Mouse (Mus musculus) kidney, adult 11 months (tissue): ENCODE results near the gene P2ry14.

Experiments
- DNase-seq: peaks from one replicate; pipeline ENCODE4 v3.0.0; 2022

The P2ry14 gene

DNA sequence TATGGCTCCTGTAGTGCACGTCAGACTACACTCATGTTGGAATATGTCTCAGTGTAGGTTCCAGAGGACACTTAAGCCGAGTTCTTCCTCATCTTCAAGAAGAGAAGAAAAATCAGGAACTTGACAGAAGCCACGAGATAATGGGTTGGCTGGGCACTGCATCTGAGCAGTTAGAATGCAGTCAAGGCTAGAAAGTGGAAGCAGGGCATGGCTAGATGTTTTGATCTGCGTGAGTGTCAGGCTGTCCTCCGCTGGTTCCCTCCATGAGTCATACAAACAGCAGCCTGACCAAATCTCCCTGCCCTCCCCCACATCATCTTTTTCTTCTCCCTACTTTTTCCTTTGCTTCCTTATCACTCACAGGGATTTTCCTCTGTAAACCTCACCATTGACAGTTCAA lies at the start of gene P2ry14:
TSS of gene P2ry14 (minus strand) at position 195 of the 400 bp plus-strand sequence.
- DNase-seq = no peak

DNA sequence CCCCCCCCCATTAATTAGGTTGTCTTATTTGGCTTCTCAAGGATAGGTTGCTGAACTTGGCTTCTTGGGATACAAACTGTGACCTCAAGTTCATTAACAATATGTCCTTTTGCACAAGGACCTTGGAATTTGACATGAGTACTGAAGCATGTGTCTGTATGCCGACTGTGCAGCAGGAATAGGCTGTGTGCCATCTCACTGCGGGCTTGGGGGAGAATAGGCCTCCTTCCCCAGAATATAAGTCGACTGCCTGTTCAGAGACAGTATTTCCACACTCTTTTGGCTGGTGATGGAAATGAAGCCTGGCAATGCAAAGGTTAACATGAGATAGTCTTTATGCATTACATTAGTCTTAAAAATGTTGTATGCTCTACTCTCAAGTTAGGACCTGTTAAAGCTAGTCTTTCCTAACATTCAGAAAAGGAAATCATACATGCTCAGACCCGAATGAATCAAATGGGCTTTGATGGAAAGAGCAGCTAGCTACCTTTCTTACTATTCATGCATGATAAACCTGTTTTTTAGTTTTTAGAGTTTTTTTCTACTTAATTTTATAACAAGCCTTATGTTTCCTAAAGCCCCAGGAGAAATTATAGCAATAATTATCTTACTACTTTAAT lies 44.0 kb upstream of the P2ry14 start:
- DNase-seq = no peak

DNA sequence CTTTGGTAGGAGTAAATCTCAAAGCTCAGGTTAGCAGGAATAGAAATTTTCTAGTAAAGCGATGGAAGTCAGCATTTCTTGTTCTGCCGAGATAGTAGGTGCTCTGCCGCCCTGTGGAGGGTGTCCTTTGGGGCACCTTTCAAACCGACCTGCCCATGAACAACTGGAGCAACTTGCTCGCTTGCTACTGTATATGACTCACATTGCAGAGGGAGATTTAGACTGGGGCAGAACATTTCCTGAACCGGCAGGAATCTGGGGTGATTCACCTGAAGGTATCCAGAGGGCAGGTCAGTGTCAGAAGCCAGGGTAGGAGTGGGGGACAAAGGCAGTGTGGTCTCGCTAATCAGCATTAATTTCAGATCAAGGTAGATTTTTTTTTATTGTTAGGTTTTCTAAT lies 41.5 kb upstream of the P2ry14 start, which contains the start of gene Gpr87:
TSS of gene Gpr87 (minus strand) at position 167 of the 400 bp plus-strand sequence.
- no peak for DNase-seq

DNA sequence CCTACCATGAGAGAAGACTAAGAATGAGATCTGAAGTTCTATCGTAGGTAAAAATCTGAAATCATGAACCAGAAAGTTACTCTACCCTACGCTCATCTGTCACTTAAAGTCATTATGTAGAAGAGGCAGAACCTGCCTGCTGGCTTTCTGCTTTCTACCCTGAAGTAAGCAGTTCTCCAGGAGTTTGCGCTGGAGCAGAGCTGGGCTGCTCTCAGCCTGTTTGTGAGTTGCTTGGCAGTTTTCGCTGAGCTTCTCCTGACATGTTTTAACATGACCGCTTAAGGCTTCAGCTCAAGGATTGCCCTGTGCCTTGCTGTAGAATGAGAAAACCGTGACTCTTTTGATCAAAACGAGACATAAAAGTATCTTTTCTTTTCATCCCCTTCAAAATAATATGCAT lies 40.7 kb upstream of the P2ry14 start:
- DNase-seq = no peak

DNA sequence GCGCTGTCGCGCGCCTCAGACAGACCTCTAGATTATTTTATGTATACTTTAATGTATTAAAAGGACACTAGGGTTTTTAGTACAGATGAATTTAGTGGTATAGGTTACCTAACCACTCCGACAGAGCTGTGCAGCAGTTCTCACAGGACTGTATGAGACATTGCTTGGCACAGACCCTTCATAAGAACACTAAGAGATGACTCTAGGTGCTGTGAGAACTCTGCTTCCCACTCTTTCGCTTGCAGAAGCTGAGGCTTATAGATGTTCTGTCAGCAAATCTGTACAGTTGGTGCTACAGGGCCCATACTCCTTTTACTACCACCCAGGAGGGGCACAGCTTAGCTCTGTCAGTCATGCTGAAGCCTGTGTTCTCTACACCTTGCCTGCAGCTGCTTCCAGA lies 38.3 kb upstream of the P2ry14 start:
- no peak for DNase-seq

DNA sequence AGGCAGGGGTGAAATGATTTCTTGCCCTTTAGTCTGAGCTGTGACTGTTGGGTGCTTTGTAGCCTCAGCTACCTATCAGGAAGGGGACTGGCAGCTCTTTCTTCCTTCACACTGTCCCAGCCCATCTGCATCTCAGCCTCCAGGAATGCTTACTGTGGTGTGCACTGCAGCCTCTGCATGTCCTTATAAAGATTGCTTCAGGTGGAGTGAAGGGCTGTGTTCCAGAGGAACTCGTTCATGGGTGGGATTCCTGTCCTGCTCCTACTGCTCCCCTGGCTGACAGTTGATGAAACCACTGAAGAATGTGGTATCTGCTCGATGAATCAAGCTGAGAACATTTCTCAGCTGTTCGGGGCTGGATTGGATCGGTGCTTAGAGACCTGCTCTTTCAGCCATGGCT lies 33.9 kb upstream of the P2ry14 start:
- DNase-seq = no peak

DNA sequence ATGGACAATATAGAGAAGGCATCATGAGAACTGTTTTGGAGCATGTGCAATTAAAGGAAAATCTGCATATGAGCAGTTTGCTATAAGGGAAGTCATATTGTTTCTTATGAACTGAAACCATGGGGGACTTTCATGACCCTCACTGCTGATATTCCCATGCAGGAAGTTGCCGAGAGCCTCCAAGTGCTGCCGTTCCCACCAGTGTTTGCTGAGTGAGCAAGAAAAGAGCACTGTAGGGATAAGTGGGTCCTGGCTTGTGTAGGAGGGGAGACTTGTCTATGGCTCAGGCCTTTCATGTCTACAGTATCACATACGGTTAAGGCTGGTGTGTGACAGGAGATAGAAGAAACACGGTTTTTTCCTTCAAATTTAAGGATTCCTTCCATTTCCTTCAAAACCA lies 32.2 kb upstream of the P2ry14 start:
- DNase-seq = no peak

DNA sequence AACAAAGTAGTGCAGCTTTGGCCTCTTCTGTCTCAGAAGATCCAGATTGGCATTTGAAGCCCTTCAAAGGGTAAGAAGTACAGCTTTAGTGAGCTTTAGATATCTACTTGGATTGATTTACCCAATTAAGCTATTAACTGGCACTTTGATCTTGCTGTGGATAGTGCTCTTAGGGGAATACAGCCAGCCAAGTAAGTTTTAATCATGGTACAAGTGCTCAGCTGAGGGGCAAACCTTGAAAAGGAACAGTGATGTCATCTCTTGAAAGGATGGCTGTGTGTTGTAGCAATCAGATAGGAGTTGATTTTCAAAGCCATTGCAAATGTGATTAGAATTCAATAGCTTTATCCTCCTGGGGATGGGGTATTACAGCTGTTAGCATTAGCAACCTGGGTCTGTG lies 28.7 kb upstream of the P2ry14 start:
- DNase-seq = no peak

DNA sequence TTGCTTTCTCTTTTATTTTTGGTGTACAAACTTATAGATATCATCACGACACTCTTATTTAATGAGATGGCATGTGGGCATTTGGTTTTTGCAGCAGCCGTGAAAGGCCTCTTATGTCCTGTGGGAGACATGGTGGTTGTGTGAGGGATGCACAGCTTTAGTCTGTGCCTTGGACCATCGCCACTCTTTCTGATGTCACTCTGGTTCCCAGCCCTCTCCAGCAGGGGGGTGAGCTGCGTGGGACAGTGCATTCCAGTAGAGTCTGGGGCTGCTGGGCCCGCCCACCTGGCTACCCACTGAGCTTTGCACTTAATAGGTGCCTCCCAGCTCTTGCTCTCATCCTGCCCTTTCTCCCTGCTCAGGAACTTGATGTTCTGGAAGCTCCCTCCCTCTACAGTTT lies 27.7 kb upstream of the P2ry14 start:
- DNase-seq = no peak

DNA sequence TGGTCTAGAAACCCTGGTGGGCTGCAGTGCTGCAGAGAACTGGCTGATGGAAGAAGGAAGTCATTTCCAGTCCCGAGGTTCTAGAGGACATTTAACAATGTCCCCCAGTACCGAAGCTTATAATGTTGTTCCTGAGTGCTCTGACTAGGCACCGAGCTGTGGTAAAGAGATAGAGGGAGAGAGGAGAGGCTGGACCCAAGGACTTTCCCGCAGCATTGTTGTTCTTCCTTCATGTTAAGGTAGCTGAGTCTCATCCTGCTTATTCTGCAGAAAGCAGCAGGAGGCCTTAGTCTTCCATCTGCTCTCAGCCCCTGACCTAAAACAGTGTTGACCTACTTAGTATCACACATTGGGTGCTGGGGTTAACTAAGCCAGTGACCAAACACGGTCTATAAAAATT lies 23.5 kb upstream of the P2ry14 start:
- DNase-seq = no peak

DNA sequence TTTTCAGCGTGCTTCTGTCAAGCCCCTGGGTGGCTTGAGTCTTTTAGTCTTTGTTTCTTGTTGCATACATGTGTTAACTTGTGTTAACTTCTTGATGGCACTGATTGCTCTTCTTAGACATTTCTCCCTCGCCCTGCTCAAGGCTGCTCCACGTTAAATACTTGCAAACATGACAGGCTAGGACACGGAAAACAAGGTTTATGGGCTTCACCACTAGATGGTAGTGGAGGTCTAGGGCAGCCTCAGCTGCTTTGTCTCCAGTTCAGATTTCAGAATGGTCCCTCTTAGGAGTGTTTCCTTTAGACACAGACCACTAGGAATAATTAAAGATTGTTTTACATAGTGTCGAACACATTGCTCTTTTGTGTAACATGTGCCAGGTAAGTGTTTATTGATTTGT lies 21.8 kb upstream of the P2ry14 start:
- DNase-seq = no peak

DNA sequence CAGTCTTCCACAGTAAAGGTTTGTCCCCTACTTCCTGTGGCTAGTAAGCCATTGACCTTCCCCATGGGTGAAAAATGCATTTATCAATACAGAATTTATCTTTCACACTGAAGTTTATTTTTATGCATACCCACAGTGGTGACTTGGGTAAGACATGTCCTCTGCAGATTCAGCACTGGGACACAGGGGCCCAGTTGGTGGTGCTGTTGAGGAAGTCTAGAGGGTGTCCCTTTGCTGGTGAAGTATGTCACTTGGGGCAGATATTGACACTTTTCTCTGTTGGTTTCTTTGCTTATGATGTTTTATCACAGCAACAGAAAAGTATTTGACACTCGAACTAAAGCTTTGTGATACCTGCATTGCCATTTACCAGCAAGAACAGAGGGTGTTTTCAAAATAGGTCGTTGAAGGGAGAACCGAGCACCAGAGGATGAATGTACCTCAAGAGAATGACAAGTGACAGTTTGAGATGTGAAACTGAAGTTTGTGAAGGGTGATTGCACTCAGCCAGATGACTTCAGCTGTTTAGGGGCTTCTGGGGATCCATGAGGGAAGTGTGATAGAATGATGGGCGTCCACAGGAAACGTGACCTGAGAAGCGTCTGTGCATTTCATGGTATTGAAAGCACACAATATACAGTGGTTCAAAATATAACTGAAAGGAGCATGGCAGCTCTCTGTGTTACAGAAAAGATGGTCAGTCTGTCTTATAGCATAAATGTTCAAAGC lies 21.2 kb upstream of the P2ry14 start:
- no peak for DNase-seq

DNA sequence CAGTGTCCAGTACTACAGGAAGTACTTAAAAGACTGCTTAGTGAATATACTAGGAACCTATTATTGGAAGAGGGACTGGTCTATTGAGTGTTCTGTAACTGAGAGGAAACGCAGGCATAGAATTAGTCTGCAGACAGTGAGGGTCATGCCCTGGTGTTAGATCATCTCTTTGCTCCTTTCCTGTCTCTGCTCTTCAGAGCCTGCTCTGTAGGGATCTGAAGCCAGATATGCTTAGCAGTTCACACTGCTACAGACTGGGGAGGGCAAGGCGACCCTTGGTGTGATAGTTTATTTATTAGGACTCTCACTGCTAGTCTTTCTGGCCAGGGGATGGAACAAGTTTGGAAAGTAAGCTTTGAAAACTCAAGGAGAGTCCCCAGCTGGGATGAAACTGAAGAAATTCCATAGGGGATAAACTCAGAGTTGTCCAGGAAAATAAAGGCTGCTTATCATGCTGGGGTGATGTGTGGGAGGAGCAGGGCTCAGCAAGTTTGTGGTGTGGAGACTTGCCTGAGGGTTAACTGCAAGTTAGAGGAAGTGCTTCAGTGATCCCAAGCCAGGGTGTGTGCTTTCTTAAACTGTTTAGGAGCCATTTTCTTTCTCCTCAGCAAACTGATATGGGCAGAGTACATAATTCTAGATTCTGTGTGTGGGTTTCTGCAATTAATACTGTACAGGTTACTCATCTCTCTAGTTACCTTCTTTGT lies 16.7 kb upstream of the P2ry14 start:
- no peak for DNase-seq

DNA sequence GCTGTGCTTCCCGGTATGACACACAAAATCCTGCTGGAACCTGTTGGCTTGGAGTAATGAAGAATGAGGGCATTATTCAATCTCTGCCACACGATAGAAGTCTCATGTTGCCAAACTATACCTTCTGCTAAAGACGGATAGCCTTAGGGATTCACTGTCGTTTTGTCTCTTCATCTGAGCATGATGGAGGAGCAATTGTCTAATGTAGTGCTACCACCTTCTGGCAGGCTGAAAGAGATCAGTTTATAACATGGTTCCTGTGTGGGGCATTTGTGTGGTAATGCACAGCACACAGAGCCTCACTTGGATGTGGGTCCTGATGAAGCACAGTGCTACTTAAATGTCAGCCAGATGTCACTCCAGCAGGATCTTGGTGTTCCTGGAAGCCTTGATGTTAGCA lies 15.8 kb upstream of the P2ry14 start:
- no peak for DNase-seq

DNA sequence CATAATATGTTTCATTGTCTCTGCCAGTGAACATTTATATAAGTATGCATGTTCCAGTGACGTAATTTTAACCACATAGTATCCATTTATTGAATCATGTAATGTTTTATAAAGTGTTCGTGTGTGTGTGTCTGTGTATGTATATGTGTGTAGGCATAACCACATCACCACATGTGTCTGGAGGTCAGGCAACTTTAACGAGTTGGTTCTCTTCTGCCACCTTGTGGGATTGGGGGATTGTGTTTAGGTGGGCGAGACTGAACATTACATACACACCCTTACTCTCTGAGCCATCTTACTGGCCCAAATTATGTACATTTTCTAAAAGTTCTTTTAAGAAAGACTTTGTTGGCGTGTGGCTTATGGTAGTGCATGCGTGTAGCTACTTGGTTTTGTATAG lies 15.1 kb upstream of the P2ry14 start:
- no peak for DNase-seq

DNA sequence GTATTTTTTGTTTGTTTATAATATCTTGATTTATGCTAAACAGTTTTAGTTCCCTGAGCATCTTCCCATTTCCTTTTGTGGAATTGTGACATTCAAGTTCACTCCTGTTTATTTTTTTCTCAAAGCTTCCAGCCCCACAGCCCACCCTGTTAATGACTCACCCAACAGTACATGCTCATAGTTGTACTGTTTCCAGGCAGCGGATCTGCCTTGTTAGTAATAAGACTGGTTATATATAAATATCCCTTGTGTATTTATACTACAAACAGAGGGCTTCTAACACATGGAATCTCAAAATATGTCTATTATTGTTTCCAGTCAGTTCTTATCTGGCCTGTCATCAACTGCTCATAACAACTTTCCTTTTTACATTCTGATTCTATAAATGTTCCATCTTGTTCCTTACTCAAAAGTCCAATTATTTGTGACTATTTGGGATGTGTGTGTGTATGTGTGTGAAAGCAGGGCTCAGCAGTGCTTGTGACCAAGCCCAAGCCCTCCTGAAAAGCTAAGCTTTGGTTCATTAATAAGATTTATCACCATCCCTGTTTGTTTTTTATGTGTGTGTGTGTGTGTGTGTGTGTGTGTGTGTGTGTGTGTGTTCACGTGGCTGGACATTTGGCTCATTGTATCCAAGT lies 14.1 kb upstream of the P2ry14 start:
- no peak for DNase-seq

DNA sequence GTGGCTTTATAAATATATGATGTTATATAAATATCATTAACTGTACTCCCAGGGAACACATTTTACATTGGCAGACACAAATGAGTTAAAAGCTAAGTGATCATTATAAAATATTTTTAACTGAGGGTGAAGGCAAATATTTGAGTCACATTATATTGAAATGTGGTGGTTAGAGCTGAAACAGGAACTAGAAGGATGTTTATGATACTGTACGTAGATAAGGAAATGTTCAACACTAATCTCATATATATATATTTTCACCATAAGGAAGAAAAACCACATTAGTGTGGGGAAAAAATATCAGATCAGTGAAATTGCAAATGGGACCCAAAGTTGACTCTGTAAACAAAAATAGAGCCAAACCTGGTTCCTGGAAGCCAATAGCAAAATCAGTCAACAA lies 7.0 kb upstream of the P2ry14 start:
- no peak for DNase-seq

DNA sequence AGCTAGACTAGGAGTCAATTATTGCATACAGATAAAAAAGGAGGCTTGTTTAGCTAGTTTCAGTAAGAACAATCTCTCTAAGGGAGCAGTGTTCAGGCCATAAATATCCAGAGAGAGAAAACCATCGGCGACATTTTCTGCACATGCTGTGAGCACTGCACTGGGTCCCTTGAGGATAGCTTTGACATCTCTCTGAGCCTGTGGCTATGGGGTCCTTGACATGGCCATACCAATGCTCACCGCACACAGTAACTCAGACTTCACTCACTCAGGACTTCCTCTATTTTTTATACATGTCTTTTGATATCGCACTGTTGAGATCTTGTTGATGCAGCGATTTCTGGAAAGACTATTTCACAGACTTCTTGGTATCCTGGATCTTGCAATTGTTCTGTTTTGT lies 3.6 kb upstream of the P2ry14 start:
- no peak for DNase-seq

DNA sequence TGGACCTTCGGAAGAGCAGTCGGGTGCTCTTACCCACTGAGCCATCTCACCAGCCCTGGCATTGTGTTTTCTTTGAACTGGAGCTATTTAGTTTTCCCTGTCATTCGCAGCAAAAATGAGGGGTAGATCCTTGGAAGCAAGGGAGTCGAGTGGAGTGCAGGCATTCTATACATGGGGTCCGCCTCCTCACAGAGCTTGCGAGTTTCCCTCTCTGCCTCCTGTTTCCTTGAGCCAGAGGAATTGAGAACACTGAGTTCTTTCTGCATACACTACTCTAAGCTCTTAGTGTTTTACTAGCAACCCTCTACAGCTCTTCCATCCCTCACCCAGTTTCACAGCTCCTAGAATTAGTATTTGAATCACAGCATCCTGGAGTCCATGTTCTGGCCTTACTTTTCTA lies 2.0 kb upstream of the P2ry14 start:
- DNase-seq = no peak

DNA sequence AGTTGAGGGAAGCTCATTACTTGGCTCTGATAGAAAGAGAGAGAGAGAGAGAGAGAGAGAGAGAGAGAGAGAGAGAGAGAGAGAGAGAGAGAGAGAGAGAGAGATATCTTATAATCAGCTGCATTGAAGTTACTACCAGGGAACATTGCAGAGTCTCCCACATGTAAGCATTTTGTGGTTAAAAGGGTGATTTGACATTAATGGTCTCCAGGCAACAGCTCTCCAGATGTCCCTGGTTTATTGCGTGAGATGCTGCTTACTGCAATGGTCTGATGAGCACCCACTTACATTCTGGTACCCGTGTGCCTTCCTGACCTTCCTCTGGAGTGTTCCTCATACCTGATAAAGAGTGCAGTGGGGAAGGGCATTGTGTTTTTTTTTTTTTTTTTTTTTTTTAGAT lies 1.5 kb upstream of the P2ry14 start:
- DNase-seq = no peak

DNA sequence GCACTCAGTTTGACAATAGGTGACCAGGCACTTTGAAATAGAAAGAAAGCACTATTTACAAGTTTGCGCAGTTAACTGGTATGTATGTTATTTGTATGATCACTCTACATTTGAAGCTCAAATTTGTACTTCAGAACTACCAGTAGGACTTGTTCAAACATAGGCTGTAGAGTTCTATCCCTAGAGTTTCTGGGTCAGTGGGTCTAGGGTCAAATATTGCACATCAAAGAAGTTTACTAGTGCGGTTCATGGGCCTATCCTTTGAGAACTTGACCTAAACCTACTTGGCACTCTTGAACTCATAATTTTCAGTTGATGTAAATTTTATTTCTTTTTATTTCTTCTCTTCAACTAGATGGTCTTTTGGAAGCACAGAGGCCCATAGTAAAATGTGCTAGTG lies 2.8 kb downstream of the P2ry14 start:
- no peak for DNase-seq

DNA sequence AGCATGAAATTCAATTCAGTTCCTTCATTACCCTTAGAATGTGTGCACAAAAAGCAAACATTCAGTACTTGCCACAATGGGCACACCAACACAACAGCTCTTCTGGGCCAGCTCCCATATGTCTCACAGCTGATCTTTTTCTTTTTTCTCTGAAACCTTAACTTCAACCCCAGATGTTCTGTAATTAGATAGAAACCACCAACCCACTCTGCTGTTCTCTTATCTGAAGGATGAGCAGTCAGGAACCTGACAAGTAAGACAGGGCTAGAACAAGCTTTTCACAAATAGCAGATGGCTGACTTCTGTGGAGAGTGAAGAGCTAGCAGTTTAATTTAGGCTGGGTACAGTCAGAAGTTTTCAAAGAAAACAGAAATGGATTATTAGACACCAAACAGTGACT lies 3.8 kb downstream of the P2ry14 start:
- DNase-seq = no peak

DNA sequence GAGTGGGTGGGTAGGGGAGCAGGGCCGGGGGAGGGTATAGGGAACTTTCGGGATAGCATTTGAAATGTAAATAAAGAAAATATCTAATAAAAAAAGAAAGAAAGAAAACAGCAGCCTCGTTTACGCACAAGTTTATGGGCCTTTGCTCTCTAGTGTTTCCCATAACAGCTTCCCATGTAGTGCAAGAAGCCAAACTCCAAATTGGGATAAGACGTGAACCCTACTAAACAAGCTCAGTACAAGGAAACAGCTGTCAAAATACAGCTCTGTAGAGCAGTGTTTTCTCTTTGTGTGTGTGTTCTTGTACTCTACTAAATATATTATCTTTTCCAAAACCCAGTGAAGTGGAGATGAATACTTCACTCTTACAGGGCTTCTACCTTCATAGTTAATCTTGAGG lies 8.2 kb downstream of the P2ry14 start:
- no peak for DNase-seq
